Mouse (Mus musculus) cerebellum, adult 2 months (tissue): ENCODE results near the gene Islr.

ENCODE experiments used
- CTCF ChIP-seq: fragments of 200-500 bp; IDR thresholded peaks from 2 replicates; pipeline ENCODE4 v1.5.1; 2011; ENCODE audit warnings: low read depth, mild to moderate bottlenecking, control low read depth, low read length, moderate library complexity, borderline replicate concordance; ENCODE audit not compliant: insufficient read depth
- POLR2A ChIP-seq: fragments of 200-500 bp; IDR thresholded peaks from 2 replicates; pipeline ENCODE4 v1.6.1; 2011; ENCODE audit warnings: low read length, control low read depth, borderline replicate concordance; ENCODE audit not compliant: insufficient read depth

DNA sequence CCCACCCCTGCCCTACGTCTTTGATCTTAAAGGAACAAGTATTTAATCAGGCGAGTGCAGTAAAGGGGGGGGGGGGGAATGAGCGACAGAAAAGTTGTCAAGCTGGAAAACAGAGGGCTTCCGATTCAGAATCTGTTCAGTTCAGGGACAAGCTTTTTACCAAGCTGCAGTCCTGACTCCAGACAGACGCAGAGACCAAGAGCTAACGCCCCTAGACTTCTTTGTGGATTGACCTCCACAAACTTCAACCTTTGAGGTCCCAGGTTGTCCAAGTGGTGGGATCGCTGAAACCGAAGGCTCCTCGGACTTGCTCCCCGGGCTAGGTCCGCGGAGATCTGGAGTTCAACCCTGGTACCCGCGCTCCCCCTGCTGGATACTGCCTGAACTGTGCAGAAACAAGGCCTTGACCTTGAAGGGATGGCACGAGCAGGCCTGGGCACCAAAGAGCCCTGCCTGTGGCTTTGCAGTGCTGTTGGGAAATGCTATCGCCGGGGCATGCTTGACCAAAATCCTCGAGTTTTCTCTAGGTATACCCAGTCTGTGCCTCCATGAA lies 418 bp upstream of the Islr start:
- TF ChIP-seq CTCF (peak; percentile 99), POLR2A (no peak)
